Mouse (Mus musculus) erythroblast, embryonic 14.5 days (primary cell): ENCODE results near the gene Tmem182.

Experiments
- GATA1 ChIP-seq: IDR thresholded peaks from 2 replicates; pipeline ENCODE4 v1.6.1; 2012; ENCODE audit warnings: low read length, inconsistent platforms, mixed read lengths
- TAL1 ChIP-seq: IDR thresholded peaks from 3 replicates; pipeline ENCODE4 v1.6.1; 2012; ENCODE audit warnings: low read length, inconsistent platforms, mixed read lengths

GRCm38 (mm10) chr1:40889617-40890016 is 84.2 kb downstream of the Tmem182 start:
- no peak for TF ChIP-seq GATA1
- TF ChIP-seq TAL1: no peak
